Mouse (Mus musculus) adrenal gland, adult 18-20 months (tissue): ENCODE measurements around the gene Ksr1. TPM values are rescaled to one million over a fixed set of nuclear protein-coding genes. Genes with fewer than 3 reads are reported as not detected.

Experiments
- DNase-seq, 2 experiments: peaks; one replicate each; pipeline ENCODE4 v3.0.0; 2021 to 2022; ENCODE audit warnings: low spot score in 2 of 2
- total RNA-seq, 2 experiments: library from RNA; stranded (reverse); gene quantifications; 1 replicate in 1 of 2; 2 replicates in 1 of 2; pipeline ENCODE4 v1.2.3; 2021

Ksr1 gene
- total RNA-seq, 2 experiments from 2014 or later: 6.7 to 7.4 TPM

- no peak for DNase-seq
These were observed 99.0 kb downstream of the Ksr1 start for GRCm38 (mm10) chr11:79047180-79047727.

- no peak for DNase-seq
These were observed 99.5 kb downstream of the Ksr1 start for GRCm38 (mm10) chr11:79046561-79047155.

DNA sequence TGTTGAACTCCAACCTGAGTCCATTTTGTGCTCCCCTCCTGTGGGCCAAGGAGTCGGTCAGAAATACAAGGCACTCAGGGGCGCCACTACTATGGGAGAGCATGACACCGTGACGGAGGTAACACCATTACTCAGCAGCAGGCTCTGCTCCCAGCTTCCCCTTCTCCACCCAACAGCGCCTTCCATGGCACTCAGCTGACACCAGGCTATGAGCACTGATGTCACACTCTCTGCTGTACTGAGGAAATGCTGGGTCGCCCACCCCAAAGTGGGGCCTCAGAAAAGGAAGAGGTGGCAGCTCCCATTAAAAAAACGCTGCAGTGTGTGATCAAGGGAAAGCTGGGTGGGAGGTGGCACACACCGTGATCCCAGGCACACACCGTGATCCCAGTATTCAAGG, 101.0 kb downstream of the Ksr1 start:
- DNase-seq: no peak

DNA sequence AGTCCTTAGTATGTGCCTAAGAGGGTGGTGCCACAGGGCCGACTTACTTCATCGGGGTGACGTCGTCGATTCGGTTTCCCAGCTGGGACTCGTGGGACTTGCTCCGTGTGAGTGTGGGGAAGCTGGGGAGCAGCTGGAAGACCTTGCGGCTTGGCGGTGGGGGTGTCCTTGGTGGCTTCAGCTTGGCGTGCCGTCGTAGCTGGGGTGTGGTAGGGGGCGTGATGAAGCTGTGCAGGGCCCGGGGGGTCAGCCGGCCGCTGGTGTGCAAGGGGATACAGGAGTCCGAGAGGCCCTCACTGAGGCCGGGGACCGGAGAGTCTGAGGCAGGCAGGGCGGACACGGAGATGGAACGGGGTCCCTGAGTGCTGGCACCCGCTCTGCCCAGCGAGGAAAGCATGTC, 101.4 kb downstream of the Ksr1 start:
- DNase-seq: no peak

DNA sequence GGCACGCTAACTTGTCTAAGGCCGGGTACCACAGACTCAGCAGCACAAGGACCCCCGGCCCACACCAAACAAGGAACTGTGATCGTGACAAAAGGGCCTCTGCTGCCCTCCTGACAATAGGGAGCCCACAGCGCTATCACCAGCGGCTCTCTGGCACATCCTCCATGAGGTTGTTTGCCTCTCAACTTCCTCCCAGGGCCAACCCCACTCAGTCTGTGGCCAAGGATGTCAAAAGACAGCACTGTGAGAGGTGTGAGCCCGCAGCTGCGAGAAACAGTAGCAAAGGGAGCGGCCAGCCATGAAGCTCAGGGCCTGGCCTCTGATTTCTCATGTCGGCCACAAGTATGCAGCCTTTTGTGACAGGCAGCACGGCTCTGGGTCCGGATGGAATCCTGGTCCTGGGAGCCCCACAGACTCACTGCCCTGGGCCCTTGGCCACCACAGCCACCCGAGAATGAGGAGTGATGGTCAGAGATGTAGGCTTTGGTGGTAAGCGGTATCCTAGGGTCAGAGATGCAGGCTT, 104.2 kb downstream of the Ksr1 start:
- no peak for DNase-seq

- DNase-seq: peak; percentile 62 to 69
These were observed 106.7 kb downstream of the Ksr1 start for GRCm38 (mm10) chr11:79039488-79039887.

GRCm38 (mm10) chr11:79037555-79037954, 108.7 kb downstream of the Ksr1 start:
- DNase-seq: no peak

DNA sequence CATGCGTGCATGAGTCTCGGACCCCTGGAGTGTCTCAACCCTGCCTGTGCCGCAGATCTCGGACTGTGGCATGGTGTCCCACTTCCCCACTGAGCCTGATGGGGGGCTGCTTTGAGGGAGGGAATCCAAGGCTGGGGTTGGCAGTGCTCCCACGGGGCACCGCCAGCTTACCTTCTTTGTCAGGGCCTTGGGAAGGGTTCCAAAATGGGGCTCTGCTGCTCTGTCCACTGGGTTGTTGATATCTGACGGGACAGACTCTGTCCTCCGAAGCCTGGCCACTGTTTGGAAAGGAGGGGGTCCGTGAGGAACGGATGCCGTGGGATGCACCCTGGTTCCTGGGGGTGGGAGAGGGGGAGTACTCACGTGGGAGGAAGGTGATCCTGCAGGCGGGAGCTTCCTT, 109.9 kb downstream of the Ksr1 start:
- DNase-seq: no peak

GRCm38 (mm10) chr11:79033636-79034035, 112.6 kb downstream of the Ksr1 start:
- no peak for DNase-seq

- DNase-seq: no peak
These were observed 113.2 kb downstream of the Ksr1 start for GRCm38 (mm10) chr11:79033021-79033420.

- no peak for DNase-seq
These were observed 114.8 kb downstream of the Ksr1 start for GRCm38 (mm10) chr11:79031452-79031746.

DNA sequence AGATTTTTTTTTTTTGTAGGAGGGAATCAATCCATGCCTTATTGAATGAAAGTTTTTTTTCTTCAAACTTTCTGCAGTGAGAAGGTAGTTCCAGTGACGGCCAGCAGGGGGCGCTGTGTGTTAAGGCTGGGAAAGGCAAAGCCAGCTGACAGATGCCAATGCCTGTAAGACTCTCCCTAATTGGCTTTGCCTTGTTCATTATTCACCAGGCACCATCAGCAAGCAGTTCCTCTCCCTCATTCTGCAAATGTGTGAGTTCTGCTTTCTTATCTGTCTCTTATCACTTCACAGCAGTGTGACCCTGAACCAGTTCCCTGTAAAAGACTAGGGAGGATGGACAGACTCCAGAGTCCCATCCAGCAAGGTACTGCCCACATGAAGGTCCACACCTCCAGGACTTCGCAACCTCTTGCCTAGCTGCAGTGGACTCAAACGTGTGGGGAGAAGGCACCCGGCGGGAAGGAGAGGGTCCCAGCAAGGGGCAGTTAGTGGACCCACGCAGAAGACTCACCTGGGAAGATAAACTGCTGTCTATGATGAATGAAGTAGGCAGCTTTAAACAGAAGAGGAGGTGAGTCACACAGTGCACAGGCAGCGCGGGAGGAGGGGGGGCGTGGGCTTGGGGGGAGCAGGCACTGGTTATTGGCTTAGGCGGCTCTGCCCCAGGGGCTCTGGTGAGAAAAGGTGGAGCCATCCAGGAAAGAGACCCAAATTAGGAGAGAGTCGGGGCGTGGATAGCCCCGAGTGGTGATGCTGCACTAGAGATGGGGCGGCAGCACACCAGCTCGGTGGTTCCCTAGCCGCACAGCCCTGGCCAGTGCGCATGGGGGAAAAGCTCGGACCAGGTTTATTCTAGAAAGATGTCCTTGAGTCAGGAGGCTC, 115.4 kb downstream of the Ksr1 start:
- peak; percentile 91 to 95 for DNase-seq

GRCm38 (mm10) chr11:79023751-79024150, 122.5 kb downstream of the Ksr1 start:
- DNase-seq: no peak

DNA sequence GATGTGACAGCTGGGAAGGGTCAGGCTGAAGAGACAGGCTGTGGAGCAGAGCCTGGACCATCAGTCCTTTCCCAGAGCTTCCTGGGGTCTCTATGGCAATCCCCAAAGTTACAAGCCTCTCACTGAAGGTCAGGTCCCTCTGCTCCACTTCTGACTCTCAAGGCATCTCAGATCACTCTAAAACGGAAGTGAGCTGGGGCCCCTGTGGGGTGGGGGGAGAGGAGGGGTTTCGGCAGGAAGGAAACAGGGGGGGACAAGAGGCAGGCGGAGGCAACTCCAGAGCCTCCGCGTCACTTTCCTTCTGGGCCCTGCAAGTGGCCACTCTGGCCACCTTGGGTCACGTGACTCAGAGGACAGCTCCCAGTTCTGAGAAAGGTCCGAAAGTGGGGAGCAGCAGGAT, 122.9 kb downstream of the Ksr1 start:
- DNase-seq: no peak

DNA sequence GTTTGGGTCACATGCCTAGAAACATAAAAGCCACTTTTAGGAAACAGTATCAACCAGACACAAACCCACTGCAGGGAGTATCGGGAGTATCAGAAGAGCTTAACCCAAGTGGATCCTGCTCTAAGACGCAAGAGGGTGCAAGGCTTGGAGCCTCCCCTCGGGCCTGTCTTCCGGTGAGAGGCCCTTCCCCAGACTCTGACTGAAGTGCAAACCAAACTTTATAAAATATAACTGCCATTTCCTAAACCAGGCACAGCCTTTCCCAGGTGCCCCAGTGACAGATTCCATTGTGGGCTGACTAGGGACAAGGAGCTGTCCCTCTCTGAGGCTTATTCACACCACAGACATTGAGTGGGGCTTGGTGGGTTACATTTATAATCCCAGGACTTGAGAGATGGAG, 123.4 kb downstream of the Ksr1 start:
- no peak for DNase-seq

DNA sequence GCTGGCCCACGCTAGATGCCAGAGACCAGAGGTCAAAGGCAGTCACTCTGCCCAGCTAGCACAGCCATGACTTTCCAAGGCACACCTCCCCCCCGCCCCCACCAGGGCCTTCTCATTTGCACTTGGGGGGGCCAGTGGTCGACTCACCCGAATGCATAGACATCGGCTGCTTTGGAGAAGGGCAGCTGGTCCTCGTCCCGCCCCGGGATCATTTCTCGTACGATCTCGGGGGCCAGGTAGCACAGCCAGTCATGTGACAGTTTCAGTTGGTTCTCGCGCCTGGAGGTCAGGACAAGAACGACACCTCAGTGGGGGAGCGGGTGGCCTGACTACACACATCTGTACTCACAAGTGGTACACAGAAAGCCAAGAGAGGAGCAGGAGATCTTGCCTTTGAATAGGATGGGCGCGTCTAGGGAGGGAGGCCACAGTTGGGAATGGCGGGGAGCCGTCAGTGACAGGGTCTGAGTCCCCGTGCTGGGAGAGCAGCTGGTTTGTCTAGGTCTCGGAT, 125.6 kb downstream of the Ksr1 start:
- no peak for DNase-seq

DNA sequence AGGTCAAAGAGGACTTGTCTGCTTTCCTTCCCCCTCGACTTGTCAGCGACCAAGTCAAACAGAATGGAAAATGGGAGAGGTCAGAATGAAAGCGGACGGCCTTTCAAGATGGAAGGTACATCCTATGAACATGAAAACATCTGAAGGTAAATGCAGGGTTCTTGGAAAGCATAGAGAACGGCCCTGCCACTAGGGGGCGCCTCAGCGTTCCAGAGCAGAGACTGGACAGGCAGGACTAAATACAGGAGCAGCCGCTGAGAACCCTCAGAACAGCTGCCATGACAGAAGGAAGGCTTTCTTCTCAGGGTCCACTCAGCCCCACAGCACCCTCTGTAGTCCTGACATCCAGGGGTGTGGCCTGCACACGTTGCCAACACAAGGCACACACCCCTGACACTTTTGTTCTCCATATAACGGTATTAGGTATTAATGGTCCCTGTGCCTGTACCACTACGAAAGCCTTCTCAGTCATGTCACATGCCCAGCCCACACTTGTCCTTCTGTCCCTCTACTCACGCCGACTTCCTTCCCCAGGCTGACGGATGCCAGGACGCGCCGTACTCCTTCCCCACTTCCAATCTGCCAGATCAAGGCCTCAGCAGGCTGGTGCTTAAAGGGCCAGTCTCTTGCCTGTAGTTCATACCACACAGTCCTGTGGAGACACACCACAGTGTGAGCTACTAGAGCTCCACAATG, 126.2 kb downstream of the Ksr1 start:
- DNase-seq: peak; percentile 49 to 69

GRCm38 (mm10) chr11:79018954-79019704, 127.1 kb downstream of the Ksr1 start:
- DNase-seq: peak; percentile 72 to 81

- no peak for DNase-seq
These were observed 129.0 kb downstream of the Ksr1 start for GRCm38 (mm10) chr11:79017161-79017606.

- DNase-seq: no peak
These were observed 130.0 kb downstream of the Ksr1 start for GRCm38 (mm10) chr11:79016236-79016635.
